Mouse (Mus musculus) ES-E14 (cell line): ENCODE data around the gene Cd300e. TPM values are rescaled to one million over a fixed set of nuclear protein-coding genes. Genes with fewer than 3 reads are reported as not detected.

Experiments
- DNase-seq: peaks from one replicate; pipeline ENCODE4 v3.0.0-alpha.2; 2013; ENCODE audit warnings: low read depth, low spot score
- H3K27ac ChIP-seq: 2 replicates; pipeline ENCODE4 v1.5.1; 2012; ENCODE audit warnings: low read depth, mild to moderate bottlenecking, low read length, moderate library complexity, mixed read lengths; ENCODE audit not compliant: poor library complexity, insufficient read depth, severe bottlenecking
- H3K36me3 ChIP-seq: 2 replicates; pipeline ENCODE4 v1.6.1; 2012; ENCODE audit warnings: mild to moderate bottlenecking, low read length, moderate library complexity, mixed read lengths; ENCODE audit not compliant: control insufficient read depth, poor library complexity, insufficient read depth, severe bottlenecking
- H3K4me1 ChIP-seq, 2 experiments: fragments of 150-350 bp in 1 of 2; sonication (generic) in 1 of 2; 2 replicates each; pipeline ENCODE4 v1.6.1; 2012; ENCODE audit warnings: low read length in 2 of 2, mild to moderate bottlenecking in 1 of 2, mixed read lengths in 1 of 2; ENCODE audit not compliant: control insufficient read depth in 2 of 2, insufficient read depth in 2 of 2, poor library complexity in 1 of 2
- H3K4me3 ChIP-seq, 2 experiments: fragments of 150-350 bp in 1 of 2; sonication (generic) in 1 of 2; 2 replicates each; pipeline ENCODE4 v1.5.1; 2012; ENCODE audit warnings: low read length in 2 of 2, low read depth in 1 of 2, mild to moderate bottlenecking in 1 of 2, mixed read lengths in 1 of 2; ENCODE audit not compliant: insufficient read depth in 1 of 2, poor library complexity in 1 of 2, severe bottlenecking in 1 of 2
- H3K9ac ChIP-seq: 2 replicates; pipeline ENCODE4 v1.6.1; 2012; ENCODE audit warnings: low read depth, mild to moderate bottlenecking, low read length, mixed read lengths; ENCODE audit not compliant: poor library complexity, insufficient read depth, severe bottlenecking
- H3K9me3 ChIP-seq: fragments of 150-350 bp; sonication (generic); 2 replicates; pipeline ENCODE4 v1.6.1; 2012; ENCODE audit warnings: low read depth, mild to moderate bottlenecking, low read length; ENCODE audit not compliant: control insufficient read depth, insufficient read depth
- CHD2 ChIP-seq: IDR thresholded peaks from 2 replicates; pipeline ENCODE4 v1.6.1; 2014; ENCODE audit warnings: mild to moderate bottlenecking, low read depth, low read length, inconsistent platforms
- HCFC1 ChIP-seq: IDR thresholded peaks from 2 replicates; pipeline ENCODE4 v1.6.1; 2012; ENCODE audit warnings: low read length, inconsistent platforms, borderline replicate concordance; ENCODE audit not compliant: insufficient read depth
- MAFK ChIP-seq: IDR thresholded peaks from 2 replicates; pipeline ENCODE4 v1.6.1; 2014; ENCODE audit warnings: mild to moderate bottlenecking, low read depth, low read length, inconsistent platforms; ENCODE audit not compliant: insufficient read depth
- ZC3H11A ChIP-seq: IDR thresholded peaks from 2 replicates; pipeline ENCODE4 v1.6.1; 2012; ENCODE audit warnings: low read depth, mild to moderate bottlenecking, inconsistent platforms, low read length, borderline replicate concordance
- ZNF384 ChIP-seq: IDR thresholded peaks from 2 replicates; pipeline ENCODE4 v1.6.1; 2012; ENCODE audit warnings: low read depth, low read length, inconsistent platforms
- in situ Hi-C, 2 experiments: fragments of 600-800 bp; cut with MboI; formaldehyde crosslinking; loops; one replicate each; pipeline ENCODE4 v1.15.1; 2025; ENCODE audit warnings: low sequenced_read_pairs in 2 of 2, inconsistent platforms in 1 of 2; ENCODE audit not compliant: unreplicated experiment in 2 of 2
- total RNA-seq: library from RNA; depleted of rRNA; stranded (reverse); fragments of 300-350 nt; gene quantifications from 2 replicates; pipeline ENCODE4 v1.2.3, GENCODE M21; 2012

The Cd300e gene
- total RNA-seq, 1 experiment: 0.09 TPM

DNA sequence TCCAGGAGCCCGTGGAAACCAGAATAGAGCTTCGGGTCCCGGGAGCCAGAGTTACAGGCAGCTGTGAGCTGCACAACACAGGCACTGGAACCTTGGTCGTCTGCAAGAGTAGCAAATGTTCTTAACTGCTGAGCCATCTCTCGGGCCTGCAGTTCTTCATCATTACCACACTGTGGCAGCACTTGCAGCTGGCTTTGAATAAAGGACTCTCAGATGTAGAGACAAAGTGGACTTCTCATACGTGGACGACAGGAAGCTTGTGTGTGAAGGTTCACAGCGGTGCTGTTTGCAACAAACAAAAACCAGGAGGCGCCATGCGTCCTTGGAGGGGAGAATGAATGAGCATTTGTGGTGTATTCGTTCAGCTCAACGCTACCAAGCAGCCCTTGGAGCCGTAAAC is 18.9 kb upstream of the Cd300e start:
- H3K9me3 ChIP-seq: no peaks in the 10 kb centered on the region
- H3K27ac ChIP-seq: no peak overlapping the region
- H3K36me3 ChIP-seq: no peaks in the 10 kb centered on the region
- no peak overlapping the region for H3K4me3 ChIP-seq
- in situ Hi-C loops: no loop called here
- peak; percentile 9; the same call in 1 of the 2 replicates for TF ChIP-seq ZC3H11A
- no peak for TF ChIP-seq HCFC1
- TF ChIP-seq ZNF384: no peak
- TF ChIP-seq CHD2: no peak
- TF ChIP-seq MAFK: peak; percentile 42; the same call in 1 of the 2 replicates
- peaks cover 0 to 2% of the 10 kb centered on the region in 2 experiments; a peak in 1 of 4 replicates for H3K4me1 ChIP-seq
- DNase-seq: peak; percentile 59
- no peak overlapping the region for H3K9ac ChIP-seq

DNA sequence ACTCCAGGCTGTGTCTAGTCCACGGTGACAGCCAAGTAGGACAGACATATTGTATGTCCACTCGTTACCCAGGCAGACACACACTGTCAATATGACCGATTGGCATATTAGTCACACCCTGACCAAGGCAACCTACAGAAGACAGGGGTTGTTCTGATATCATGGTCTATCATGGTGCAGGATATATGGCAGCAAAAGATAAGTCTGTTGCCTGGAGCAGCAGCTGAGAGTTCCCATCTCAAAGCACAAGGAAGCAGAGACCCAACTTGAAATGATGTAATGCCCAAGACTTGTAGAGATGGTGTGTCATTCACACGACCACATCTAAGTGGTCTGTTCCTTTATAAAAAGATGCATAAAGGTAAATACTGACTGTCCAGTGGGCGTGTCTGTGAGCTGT is 16.7 kb upstream of the Cd300e start:
- in situ Hi-C loops: no loop called here
- Histone ChIP-seq H3K9me3 (no peaks in the 10 kb centered on the region), H3K9ac (no peak overlapping the region), H3K4me1 (no peaks in the 10 kb centered on the region), H3K27ac (no peak overlapping the region; the same call in 1 of the 2 replicates), H3K36me3 (no peaks in the 10 kb centered on the region), H3K4me3 (no peak overlapping the region)
- DNase-seq: no peak
- TF ChIP-seq ZNF384 (no peak), HCFC1 (no peak)

- in situ Hi-C loops: no loop called here
- H3K9me3 ChIP-seq: no peaks in the 10 kb centered on the region
Measured at GRCm38 (mm10) chr11:115077436-115077835, 15.5 kb upstream of the Cd300e start.

GRCm38 (mm10) chr11:115075859-115076258 is 13.9 kb upstream of the Cd300e start:
- no peak for TF ChIP-seq MAFK
- TF ChIP-seq ZNF384: no peak
- no peak for TF ChIP-seq ZC3H11A
- no peak for TF ChIP-seq HCFC1
- TF ChIP-seq CHD2: no peak
- H3K4me1 ChIP-seq: peaks cover 1 to 19% of the 10 kb centered on the region in 2 experiments; a peak in 2 of 4 replicates
- no peaks in the 10 kb centered on the region for H3K36me3 ChIP-seq
- no peak overlapping the region for H3K27ac ChIP-seq
- H3K4me3 ChIP-seq: no peak overlapping the region
- DNase-seq: no peak
- H3K9me3 ChIP-seq: no peaks in the 10 kb centered on the region
- in situ Hi-C loops: no loop called here
- no peak overlapping the region for H3K9ac ChIP-seq

More at GRCm38 (mm10) chr11:115077436-115077835, 15.5 kb upstream of the Cd300e start:
- DNase-seq: no peak
- H3K27ac ChIP-seq: no peak overlapping the region
- TF ChIP-seq ZNF384: no peak
- TF ChIP-seq CHD2: no peak
- no peak for TF ChIP-seq MAFK
- no peak for TF ChIP-seq ZC3H11A
- TF ChIP-seq HCFC1: no peak
- no peak overlapping the region for H3K4me3 ChIP-seq
- peaks cover 0 to 8% of the 10 kb centered on the region in 2 experiments; a peak in 1 of 4 replicates for H3K4me1 ChIP-seq
- H3K36me3 ChIP-seq: no peaks in the 10 kb centered on the region
- H3K9ac ChIP-seq: no peak overlapping the region

- no peak overlapping the region for H3K27ac ChIP-seq
- in situ Hi-C loops: no loop called here
- no peaks in the 10 kb centered on the region for H3K9me3 ChIP-seq
- no peak for TF ChIP-seq HCFC1
- no peak for TF ChIP-seq CHD2
- TF ChIP-seq ZNF384: no peak
- no peak for DNase-seq
- H3K36me3 ChIP-seq: no peaks in the 10 kb centered on the region
- H3K4me1 ChIP-seq: peaks cover 1 to 24% of the 10 kb centered on the region in 2 experiments; a peak in 2 of 4 replicates
- no peak overlapping the region for H3K4me3 ChIP-seq
- no peak overlapping the region for H3K9ac ChIP-seq
Measured at GRCm38 (mm10) chr11:115075407-115075806, 13.4 kb upstream of the Cd300e start.
